Mouse (Mus musculus): Measurements from ENCODE around the gene Gdf1. TPM values are rescaled to one million over a fixed set of nuclear protein-coding genes. Genes with fewer than 3 reads are reported as not detected.

Gene Gdf1
- total RNA-seq, 2 experiments from 2014 or later = 3.5 to 4.0 TPM

GRCm38 (mm10) chr8:70359411-70359810, 29.8 kb downstream of the Gdf1 start:
- DNase-seq (ENCODE audit: low spot score in 2 of 2) = peak in 1 of 2 experiments; percentile 74

DNA sequence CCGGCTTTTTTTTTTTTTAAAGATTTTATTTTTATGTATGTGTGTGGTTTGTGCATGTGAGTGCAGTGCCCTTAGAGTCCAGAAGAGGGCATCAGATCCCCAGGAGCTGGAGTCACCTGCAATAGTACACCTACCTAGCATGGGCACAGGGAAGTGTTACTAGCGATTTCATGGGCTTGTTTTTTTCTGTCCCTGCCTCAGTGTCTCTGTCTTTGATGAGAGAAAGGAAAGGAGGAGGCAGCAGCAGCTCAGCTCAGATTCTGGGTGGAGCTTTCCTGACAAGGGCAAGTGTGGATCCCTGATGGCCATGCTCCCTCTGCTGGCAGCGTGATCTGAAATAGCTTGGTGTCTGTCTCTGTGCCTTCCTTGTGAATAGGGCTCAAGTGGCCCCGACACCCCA, 31.2 kb downstream of the Gdf1 start:
- no peak for DNase-seq (ENCODE audit: low spot score in 2 of 2)

DNA sequence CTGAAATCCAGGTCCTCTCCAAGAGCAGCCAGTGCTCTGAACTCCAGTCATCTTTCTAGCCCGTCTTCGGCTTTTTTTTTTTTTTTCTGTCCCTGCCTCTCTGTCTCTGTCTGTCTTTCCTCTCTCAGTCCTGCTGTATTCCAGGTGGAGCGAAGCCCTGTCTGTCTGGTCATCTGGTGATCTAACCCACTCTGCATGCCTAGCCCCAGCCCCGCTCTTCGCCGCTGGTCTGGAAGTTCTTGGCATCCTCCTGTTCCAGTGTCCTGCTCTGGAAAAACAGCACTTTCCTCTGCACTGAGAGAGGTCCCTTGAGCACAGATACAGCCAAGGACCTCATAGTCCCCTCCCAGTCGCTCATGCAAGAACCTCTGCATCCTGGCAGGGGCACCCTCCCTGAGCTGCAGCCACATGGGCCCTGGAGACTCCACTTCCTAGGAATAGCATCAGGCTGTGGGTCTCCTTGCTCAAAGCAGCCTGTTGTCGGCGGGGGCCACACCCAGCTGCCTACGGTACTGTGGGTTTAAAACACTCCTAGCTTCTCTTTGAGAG, 31.9 kb downstream of the Gdf1 start:
- DNase-seq (ENCODE audit: low spot score in 2 of 2) = no peak

DNA sequence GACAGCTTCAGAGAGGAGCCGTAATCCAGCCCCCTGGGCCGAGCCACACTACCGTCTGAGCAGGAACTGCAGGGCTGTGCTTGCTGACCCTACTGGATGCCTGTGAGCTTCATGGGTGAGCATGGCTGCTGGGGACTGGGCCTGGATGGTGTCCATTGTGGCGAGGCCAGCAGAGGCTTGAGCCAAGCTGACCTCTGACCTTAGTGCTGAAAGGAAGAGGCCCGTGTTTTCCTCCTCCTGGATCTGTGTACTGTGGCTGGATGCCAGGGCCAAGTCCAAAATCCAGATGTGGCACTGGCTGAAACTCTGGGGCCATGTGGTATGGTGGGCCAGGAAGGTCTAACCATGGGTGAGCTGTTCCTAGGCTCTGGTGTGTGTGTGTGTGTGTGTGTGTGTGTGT, 34.4 kb downstream of the Gdf1 start:
- no peak for DNase-seq (ENCODE audit: low spot score in 2 of 2)

GRCm38 (mm10) chr8:70366588-70366987, 37.0 kb downstream of the Gdf1 start:
- DNase-seq (ENCODE audit: low spot score in 2 of 2) = no peak

DNA sequence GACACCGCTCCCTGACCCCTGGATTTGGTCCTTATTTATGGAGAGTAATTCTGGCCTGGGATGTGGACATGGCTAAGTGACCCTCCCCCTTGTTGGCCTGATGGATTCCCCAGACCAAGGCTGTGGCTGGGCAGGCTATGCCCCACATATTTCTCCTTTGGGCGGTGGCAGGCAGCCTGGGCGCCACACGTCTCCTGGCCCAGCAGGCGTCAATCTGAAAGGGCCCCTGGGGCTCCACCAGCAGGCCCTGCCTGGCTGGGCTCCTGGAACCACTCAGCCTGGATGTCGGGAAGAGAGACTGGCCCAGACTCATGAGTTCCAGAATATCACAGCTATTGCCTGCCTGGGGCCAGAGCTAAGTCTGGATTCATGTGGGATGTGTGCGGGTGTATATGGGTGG, 40.9 kb downstream of the Gdf1 start:
- no peak for DNase-seq (ENCODE audit: low spot score in 2 of 2)

GRCm38 (mm10) chr8:70371951-70372350, 42.3 kb downstream of the Gdf1 start:
- no peak for DNase-seq (ENCODE audit: low spot score in 2 of 2)

GRCm38 (mm10) chr8:70373397-70374317, 44.0 kb downstream of the Gdf1 start, which contains the start of gene Comp:
TSS of gene Comp (plus strand) at chr8:70373558.
- no peak for DNase-seq (ENCODE audit: low spot score in 2 of 2)

DNA sequence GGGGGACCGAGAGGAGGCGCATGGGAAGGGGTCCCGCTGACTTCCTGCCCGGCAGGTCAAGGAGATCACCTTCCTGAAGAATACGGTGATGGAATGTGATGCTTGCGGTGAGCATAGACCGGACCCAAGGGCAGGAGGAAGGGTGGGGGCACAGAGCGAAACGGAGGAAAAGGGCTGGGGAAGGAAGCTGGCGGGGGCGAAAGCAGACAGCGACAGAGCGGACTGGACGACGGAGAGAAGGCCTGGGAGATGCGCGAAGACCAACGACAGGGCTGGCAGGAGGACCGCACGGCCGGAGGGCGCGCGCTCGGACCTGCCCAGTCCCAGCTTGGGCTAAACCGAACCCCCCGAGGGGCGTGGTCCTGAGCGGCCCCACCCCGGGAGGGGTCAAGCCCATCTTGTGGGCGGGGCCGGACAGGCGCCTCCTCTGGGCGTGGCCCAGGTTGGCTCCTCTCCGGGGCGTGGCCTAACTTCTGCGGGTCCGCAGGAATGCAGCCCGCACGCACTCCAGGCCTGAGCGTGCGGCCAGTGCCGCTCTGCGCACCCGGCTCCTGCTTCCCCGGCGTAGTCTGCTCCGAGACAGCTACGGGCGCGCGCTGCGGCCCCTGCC, 44.8 kb downstream of the Gdf1 start:
- peak; percentile 71 to 75 for DNase-seq (ENCODE audit: low spot score in 2 of 2)

DNA sequence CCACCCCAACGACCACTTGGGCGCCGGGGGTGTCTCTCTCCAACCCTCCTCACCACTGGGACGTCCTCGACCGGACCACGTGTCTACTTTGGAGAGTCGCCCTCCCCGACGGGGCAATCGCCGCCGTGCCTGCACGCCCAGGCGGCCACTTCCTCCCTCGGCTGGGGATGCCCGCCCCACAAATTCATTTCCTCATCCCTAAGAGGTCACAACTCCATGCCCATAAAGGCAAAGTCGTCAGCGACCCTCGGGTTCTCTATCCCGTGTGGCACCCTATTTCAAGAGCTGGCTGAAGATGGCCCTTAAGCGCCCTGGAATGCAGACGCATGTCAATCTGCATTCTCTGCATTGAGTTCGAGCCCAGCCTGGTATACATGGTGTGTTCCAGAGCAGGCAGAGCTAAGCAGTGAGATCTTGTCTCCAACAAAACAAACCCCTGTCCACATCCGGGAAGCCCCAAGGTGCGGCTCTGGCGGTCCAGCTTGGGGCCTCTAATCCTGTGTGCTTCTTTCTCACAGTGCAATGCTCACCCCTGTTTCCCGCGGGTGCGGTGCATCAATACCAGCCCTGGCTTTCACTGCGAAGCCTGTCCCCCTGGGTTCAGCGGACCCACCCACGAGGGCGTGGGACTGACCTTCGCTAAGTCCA, 45.7 kb downstream of the Gdf1 start:
- no peak for DNase-seq (ENCODE audit: low spot score in 2 of 2)

DNA sequence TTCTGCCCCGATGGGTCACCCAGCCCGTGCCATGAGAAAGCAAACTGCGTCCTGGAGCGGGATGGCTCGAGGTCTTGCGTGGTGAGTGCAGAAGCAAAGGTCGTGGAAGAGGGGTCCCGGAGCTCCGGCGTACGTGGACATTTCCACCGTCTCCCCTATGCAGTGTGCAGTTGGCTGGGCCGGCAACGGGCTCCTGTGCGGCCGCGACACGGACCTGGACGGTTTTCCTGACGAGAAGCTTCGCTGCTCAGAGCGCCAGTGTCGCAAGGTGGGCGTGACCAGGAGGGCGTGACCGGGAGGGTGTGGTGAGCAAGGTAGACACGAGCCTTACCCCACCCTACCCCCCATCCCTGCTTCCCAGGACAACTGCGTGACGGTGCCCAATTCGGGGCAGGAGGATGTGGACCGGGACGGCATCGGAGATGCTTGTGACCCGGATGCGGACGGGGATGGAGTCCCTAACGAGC, 46.7 kb downstream of the Gdf1 start:
- no peak for DNase-seq (ENCODE audit: low spot score in 2 of 2)

- DNase-seq (ENCODE audit: low spot score in 2 of 2) = no peak
Measured at GRCm38 (mm10) chr8:70377049-70377448, 47.4 kb downstream of the Gdf1 start.

- no peak for DNase-seq (ENCODE audit: low spot score in 2 of 2)
Measured at GRCm38 (mm10) chr8:70380069-70380468, 50.5 kb downstream of the Gdf1 start.

Other genes starting within 250 kb of the Gdf1 start
- not detected for gene Hapln4, start 246.4 kb upstream of the Gdf1 start, total RNA-seq (2021)
- under 1 TPM; 0.07 to 0.08 TPM for gene Ncan, start 208.9 kb upstream of the Gdf1 start, total RNA-seq (2021)
- gene Nr2c2ap, start 198.5 kb upstream of the Gdf1 start, total RNA-seq (2021) = 10 to 100 TPM in 1 of 2 experiments, 1 to 10 TPM in 1; 8.6 to 10.3 TPM
- gene Rfxank, start 190.7 kb upstream of the Gdf1 start, total RNA-seq (2021) = 10 to 100 TPM; 12.7 to 16.6 TPM
- gene Borcs8, start 190.3 kb upstream of the Gdf1 start, total RNA-seq (2021) = 10 to 100 TPM; 25.6 to 27.7 TPM
- gene Mef2b, start 190.1 kb upstream of the Gdf1 start, total RNA-seq (2021) = under 1 TPM; 0.26 to 0.56 TPM
- 10 to 100 TPM; 64.5 to 72.5 TPM for gene Tmem161a, start 157.5 kb upstream of the Gdf1 start, total RNA-seq (2021)
- 10 to 100 TPM; 26.2 to 27.9 TPM for gene Slc25a42, start 117.5 kb upstream of the Gdf1 start, total RNA-seq (2021)
- gene Sugp2, start 95.6 kb upstream of the Gdf1 start, total RNA-seq (2021) = 10 to 100 TPM; 49.1 to 52.6 TPM
- gene Armc6, start 95.4 kb upstream of the Gdf1 start, total RNA-seq (2021) = 10 to 100 TPM; 16.1 to 16.4 TPM
- 10 to 100 TPM; 23.2 to 24.3 TPM for gene Homer3, start 47.0 kb upstream of the Gdf1 start, total RNA-seq (2021)
- gene Ddx49, start 27.3 kb upstream of the Gdf1 start, total RNA-seq (2021) = 10 to 100 TPM; 42.8 to 42.9 TPM
- gene Cope, start 27.3 kb upstream of the Gdf1 start, total RNA-seq (2021) = 100 to 1,000 TPM; 168 to 177 TPM
- gene Cers1, start 14.0 kb upstream of the Gdf1 start, total RNA-seq (2021) = 10 to 100 TPM; 23.1 to 24.4 TPM
- 10 to 100 TPM; 45.0 to 47.9 TPM for gene Upf1, start 23.5 kb downstream of the Gdf1 start, total RNA-seq (2021)
- gene Comp, start 43.7 kb downstream of the Gdf1 start, total RNA-seq (2021) = 1 to 10 TPM; 4.6 to 9.3 TPM
- 10 to 100 TPM; 16.4 to 20.8 TPM for gene Crtc1, start 109.8 kb downstream of the Gdf1 start, total RNA-seq (2021)
- gene Klhl26, start 147.2 kb downstream of the Gdf1 start, total RNA-seq (2021) = 1 to 10 TPM; 8.1 to 10.0 TPM
- gene Tmem59l, start 157.5 kb downstream of the Gdf1 start, total RNA-seq (2021) = not detected
- 1 to 10 TPM; 3.7 to 4.7 TPM for gene Crlf1, start 163.3 kb downstream of the Gdf1 start, total RNA-seq (2021)
- gene Rex1bd, start 176.9 kb downstream of the Gdf1 start, total RNA-seq (2021) = 100 to 1,000 TPM; 118 to 119 TPM
- 1,000 to 10,000 TPM; 1,604 to 1,674 TPM for gene Uba52, start 181.0 kb downstream of the Gdf1 start, total RNA-seq (2021)
- 100 to 1,000 TPM; 162 to 184 TPM for gene Fkbp8, start 197.9 kb downstream of the Gdf1 start, total RNA-seq (2021)
- gene Kxd1, start 198.1 kb downstream of the Gdf1 start, total RNA-seq (2021) = 10 to 100 TPM; 57.6 to 60.7 TPM
- 10 to 100 TPM; 16.1 to 18.2 TPM for gene Ell, start 209.6 kb downstream of the Gdf1 start, total RNA-seq (2021)

Measured in gastrocnemius, postnatal 4 days (tissue).